Mouse (Mus musculus): ENCODE data around the gene Cldn9. TPM values are rescaled to one million over a fixed set of nuclear protein-coding genes. Genes with fewer than 3 reads are reported as not detected.

Cldn9 gene
- polyA plus RNA-seq, 1 experiment from 2014 or later = 2.0 TPM

Other genes starting within 250 kb of the Cldn9 start
- not detected in 2 replicates for gene Vmn2r117, start 204.3 kb downstream of the Cldn9 start, polyA plus RNA-seq (2015; fragmentation: Nextera tagmentation; extraction: Ambion mirVana)
- 20.7 and 22.4 TPM in 2 replicates for gene Zfp213, start 119.8 kb downstream of the Cldn9 start, polyA plus RNA-seq (2015; fragmentation: Nextera tagmentation; extraction: Ambion mirVana)
- gene Zfp13, start 84.5 kb downstream of the Cldn9 start, polyA plus RNA-seq (2015; fragmentation: Nextera tagmentation; extraction: Ambion mirVana) = 21.2 and 26.8 TPM in 2 replicates
- 0.24 TPM in 1 of 2 replicates, not detected in the other for gene Zscan10, start 83.2 kb downstream of the Cldn9 start, polyA plus RNA-seq (2015; fragmentation: Nextera tagmentation; extraction: Ambion mirVana)
- 0.81 and 0.87 TPM in 2 replicates for gene Mmp25, start 38.7 kb downstream of the Cldn9 start, polyA plus RNA-seq (2015; fragmentation: Nextera tagmentation; extraction: Ambion mirVana)
- 0.14 and 0.35 TPM in 2 replicates for gene Bicdl2, start 23.5 kb downstream of the Cldn9 start, polyA plus RNA-seq (2015; fragmentation: Nextera tagmentation; extraction: Ambion mirVana)
- 56.8 and 60.3 TPM in 2 replicates for gene Hcfc1r1, start 10.4 kb downstream of the Cldn9 start, polyA plus RNA-seq (2015; fragmentation: Nextera tagmentation; extraction: Ambion mirVana)
- 45.3 and 47.4 TPM in 2 replicates for gene Thoc6, start 10.1 kb downstream of the Cldn9 start, polyA plus RNA-seq (2015; fragmentation: Nextera tagmentation; extraction: Ambion mirVana)
- 3.8 and 5.5 TPM in 2 replicates for gene Tnfrsf12a, start 6.6 kb downstream of the Cldn9 start, polyA plus RNA-seq (2015; fragmentation: Nextera tagmentation; extraction: Ambion mirVana)
- gene Cldn6, start 4.8 kb downstream of the Cldn9 start, polyA plus RNA-seq (2015; fragmentation: Nextera tagmentation; extraction: Ambion mirVana) = 0.30 and 0.50 TPM in 2 replicates
- not detected in 2 replicates for gene 1520401A03Rik, start 38.8 kb upstream of the Cldn9 start, polyA plus RNA-seq (2015; fragmentation: Nextera tagmentation; extraction: Ambion mirVana)
- gene Pkmyt1, start 42.3 kb upstream of the Cldn9 start, polyA plus RNA-seq (2015; fragmentation: Nextera tagmentation; extraction: Ambion mirVana) = 36.7 and 41.0 TPM in 2 replicates
- 29.8 and 32.7 TPM in 2 replicates for gene Paqr4, start 56.8 kb upstream of the Cldn9 start, polyA plus RNA-seq (2015; fragmentation: Nextera tagmentation; extraction: Ambion mirVana)
- gene Kremen2, start 61.8 kb upstream of the Cldn9 start, polyA plus RNA-seq (2015; fragmentation: Nextera tagmentation; extraction: Ambion mirVana) = 0.24 and 0.37 TPM in 2 replicates
- gene Flywch1, start 87.6 kb upstream of the Cldn9 start, polyA plus RNA-seq (2015; fragmentation: Nextera tagmentation; extraction: Ambion mirVana) = 165 and 176 TPM in 2 replicates
- 34.3 and 40.1 TPM in 2 replicates for gene Flywch2, start 102.1 kb upstream of the Cldn9 start, polyA plus RNA-seq (2015; fragmentation: Nextera tagmentation; extraction: Ambion mirVana)
- gene Srrm2, start 106.5 kb upstream of the Cldn9 start, polyA plus RNA-seq (2015; fragmentation: Nextera tagmentation; extraction: Ambion mirVana) = 605 and 611 TPM in 2 replicates
- gene Elob, start 145.1 kb upstream of the Cldn9 start, polyA plus RNA-seq (2015; fragmentation: Nextera tagmentation; extraction: Ambion mirVana) = 1,249 and 1,327 TPM in 2 replicates
- not detected in 2 replicates for gene Prss33, start 152.0 kb upstream of the Cldn9 start, polyA plus RNA-seq (2015; fragmentation: Nextera tagmentation; extraction: Ambion mirVana)
- gene Prss32, start 159.8 kb upstream of the Cldn9 start, polyA plus RNA-seq (2015; fragmentation: Nextera tagmentation; extraction: Ambion mirVana) = not detected in 2 replicates
- gene Prss41, start 160.1 kb upstream of the Cldn9 start, polyA plus RNA-seq (2015; fragmentation: Nextera tagmentation; extraction: Ambion mirVana) = 1.2 and 1.3 TPM in 2 replicates
- gene Prss21, start 184.0 kb upstream of the Cldn9 start, polyA plus RNA-seq (2015; fragmentation: Nextera tagmentation; extraction: Ambion mirVana) = not detected in 2 replicates
- gene Dcpp1, start 196.8 kb upstream of the Cldn9 start, polyA plus RNA-seq (2015; fragmentation: Nextera tagmentation; extraction: Ambion mirVana) = not detected in 2 replicates
- gene Dcpp2, start 196.9 kb upstream of the Cldn9 start, polyA plus RNA-seq (2015; fragmentation: Nextera tagmentation; extraction: Ambion mirVana) = not detected in 2 replicates
- gene Dcpp3, start 233.4 kb upstream of the Cldn9 start, polyA plus RNA-seq (2015; fragmentation: Nextera tagmentation; extraction: Ambion mirVana) = not detected in 2 replicates

Data from forebrain, embryonic 13.5 days (tissue).